Mouse (Mus musculus): ENCODE data around the gene Gm1604a. TPM values are rescaled to one million over a fixed set of nuclear protein-coding genes. Genes with fewer than 3 reads are reported as not detected.

Gene Gm1604a
- not detected for polyA plus RNA-seq (2017; shearing (Covaris generic))

GRCm38 (mm10) chr17:7025257-7025656 lies at the start of gene Gm1604a:
Gene Gm1604a, plus strand, starts transcription at chr17:7025568.

DNA sequence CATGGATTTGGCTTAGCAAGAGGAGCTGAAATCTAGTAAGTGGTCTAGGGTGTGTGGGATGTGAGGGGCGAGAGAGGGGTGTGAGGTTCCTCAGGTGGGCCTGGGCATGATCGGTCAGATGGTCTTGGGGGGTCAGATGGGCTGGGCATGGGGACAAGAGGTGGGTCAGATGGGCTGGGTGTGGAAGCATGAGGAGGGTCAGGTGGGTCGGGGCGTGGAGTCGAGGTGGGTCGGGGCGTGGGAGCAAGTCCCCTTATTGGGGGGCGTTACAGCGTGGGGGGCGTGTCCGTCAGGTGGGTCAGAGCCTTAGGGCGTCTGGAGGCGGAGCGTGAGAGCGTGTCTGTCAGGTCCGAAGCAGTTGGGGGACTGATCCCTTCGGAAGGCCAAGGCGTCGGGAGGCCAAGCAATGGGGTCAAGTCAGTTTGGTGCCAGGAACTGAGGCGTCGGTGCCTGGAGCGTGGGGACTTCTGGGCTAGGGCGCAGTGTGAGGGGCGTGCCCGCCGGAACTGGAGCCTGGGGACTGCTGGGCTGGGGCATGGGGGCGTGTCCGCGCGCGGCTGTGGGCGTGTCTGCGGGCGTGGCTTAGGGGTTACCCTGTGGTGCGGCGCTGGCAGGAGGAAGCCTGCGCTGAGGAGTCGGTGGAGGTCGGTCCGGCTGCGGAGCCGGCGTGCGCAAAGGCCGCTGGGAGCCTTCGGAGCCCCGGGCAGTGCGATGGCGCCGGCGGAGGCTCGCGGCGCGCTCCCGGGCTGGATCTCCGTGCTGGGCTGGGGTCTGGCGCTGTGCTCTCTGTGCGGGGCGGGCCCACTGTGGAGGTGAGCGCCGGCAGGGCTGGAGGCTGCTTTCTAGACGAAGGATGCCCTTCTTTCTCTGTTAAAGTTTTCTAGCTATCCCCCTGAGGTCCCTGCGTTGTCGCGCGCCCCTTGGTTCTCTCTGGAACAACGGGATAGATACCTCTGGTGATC lies 46.8 kb upstream of the Gm1604a start, which contains the start of gene Gm49721:
Gene Gm49721, plus strand, starts transcription at position 618 of the 962 bp plus-strand sequence.

Other genes with a start within 250 kb of the Gm1604a start
- gene Ezr, start 242.8 kb upstream of the Gm1604a start, polyA plus RNA-seq (2017; shearing (Covaris generic)) = 350 TPM
- 31.1 TPM for gene Rsph3b, start 76.9 kb upstream of the Gm1604a start, polyA plus RNA-seq (2017; shearing (Covaris generic))
- gene Tagap1, start 64.4 kb upstream of the Gm1604a start, polyA plus RNA-seq (2017; shearing (Covaris generic)) = 10.1 TPM
- 566 TPM for gene Rnaset2b, start 54.9 kb upstream of the Gm1604a start, polyA plus RNA-seq (2017; shearing (Covaris generic))
- gene Gm49721, start 46.7 kb upstream of the Gm1604a start, polyA plus RNA-seq (2017; shearing (Covaris generic)) = 0.44 TPM
- gene Rps6ka2, start 144.5 kb downstream of the Gm1604a start, polyA plus RNA-seq (2017; shearing (Covaris generic)) = 0.29 TPM